Mouse (Mus musculus) bone marrow, adult 2 months (tissue): Measurements from ENCODE around the gene Tysnd1.

ENCODE experiments used
- CTCF ChIP-seq: fragments of 200-500 bp; IDR thresholded peaks from 2 replicates; pipeline ENCODE4 v1.5.1; 2011; ENCODE audit warnings: low read length, control low read depth; ENCODE audit not compliant: control insufficient read depth, insufficient read depth
- POLR2A ChIP-seq: fragments of 200-500 bp; IDR thresholded peaks from 2 replicates; pipeline ENCODE4 v1.6.1; 2011; ENCODE audit warnings: low read depth, mild to moderate bottlenecking, control low read depth, low read length, borderline replicate concordance; ENCODE audit not compliant: control insufficient read depth

DNA sequence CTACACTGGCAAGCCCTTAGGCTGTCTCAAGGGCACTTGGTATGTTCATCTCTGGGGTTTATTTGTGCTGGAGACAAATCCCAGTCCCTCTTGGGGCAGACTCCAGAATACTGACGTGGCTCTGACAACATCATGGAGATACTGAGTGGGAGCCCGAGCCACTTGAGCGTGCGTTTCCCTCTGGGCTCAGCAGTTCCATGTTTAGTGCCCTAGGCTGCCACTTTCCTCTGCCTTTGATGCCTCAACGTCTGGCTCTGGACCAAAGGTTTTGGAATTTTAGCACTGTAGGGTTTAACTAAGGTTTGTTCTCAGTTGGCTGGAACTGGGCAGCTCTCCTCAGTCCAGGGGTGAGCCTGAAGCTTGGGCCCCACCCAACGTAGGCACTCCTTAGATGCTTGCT lies 28.0 kb downstream of the Tysnd1 start:
- no peak for TF ChIP-seq CTCF
- TF ChIP-seq POLR2A: no peak
